Mouse (Mus musculus): Measurements from ENCODE around the gene Robo4.
A peak's percentile ranks its signal among the peaks of the same experiment; 100 is the strongest.

The Robo4 gene

GRCm38 (mm10) chr9:37401802-37402201, at the start of gene Robo4:
Gene Robo4, plus strand, starts transcription at chr9:37401897.
- no peak for DNase-seq (ENCODE audit: low spot score in 2 of 2)

DNA sequence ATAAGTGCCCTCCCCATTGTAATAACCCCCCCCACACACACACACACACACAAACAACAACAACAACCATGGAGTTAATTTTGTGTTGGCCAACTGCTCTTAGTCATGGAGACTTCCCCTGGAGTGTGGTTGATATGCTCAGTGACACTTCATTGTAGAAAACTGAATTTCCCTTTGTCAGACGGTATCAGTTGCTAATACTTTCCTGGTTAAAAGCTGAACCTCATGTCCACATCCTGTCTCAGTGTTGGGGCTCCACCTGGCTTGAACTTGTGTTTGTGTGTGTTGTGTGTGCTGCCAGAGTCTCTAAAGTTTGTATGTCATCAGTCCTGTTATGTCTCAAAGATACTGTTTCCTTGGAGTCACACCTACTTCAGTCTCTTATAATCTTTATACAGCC, 47.2 kb upstream of the Robo4 start:
- no peak for DNase-seq (ENCODE audit: low spot score in 2 of 2)

DNA sequence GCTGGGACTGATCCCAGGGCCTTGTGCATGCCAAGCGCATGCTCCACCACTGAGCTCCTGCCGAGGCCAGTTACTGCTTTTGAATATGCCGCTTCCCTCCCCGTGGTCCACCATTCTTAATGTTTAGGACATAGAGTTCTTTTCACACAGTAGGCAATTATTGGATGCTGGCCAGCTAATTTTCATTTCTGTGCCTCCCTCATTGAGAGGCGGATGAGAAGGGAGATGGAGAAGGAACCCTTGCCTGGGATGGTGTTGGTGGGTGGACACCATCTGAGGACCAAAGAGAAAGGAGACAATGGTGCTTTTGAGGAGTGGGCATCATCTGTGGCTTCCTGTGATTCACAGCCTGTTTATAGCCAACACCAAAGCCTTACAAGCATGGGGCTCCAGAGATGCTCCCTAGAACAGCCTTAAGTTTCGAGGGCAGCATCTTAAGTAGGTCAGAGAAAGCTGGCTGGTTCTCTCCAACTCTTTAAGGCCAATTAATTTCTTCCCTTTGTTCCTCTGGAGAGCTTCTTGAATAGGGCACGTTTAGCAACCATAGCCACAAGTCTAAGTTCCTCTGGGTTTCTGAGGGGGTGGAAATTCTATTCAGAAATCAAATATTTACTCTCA, 42.9 kb upstream of the Robo4 start:
- peak; percentile 39 to 46 for DNase-seq (ENCODE audit: low spot score in 2 of 2)

GRCm38 (mm10) chr9:37359331-37360220, 42.1 kb upstream of the Robo4 start:
- DNase-seq (ENCODE audit: low spot score in 2 of 2): peak; percentile 48 to 72

GRCm38 (mm10) chr9:37362084-37362483, 39.6 kb upstream of the Robo4 start:
- DNase-seq (ENCODE audit: low spot score in 2 of 2): no peak

- DNase-seq (ENCODE audit: low spot score in 2 of 2): no peak
Observed at GRCm38 (mm10) chr9:37362881-37363280, 38.8 kb upstream of the Robo4 start.

- no peak for DNase-seq (ENCODE audit: low spot score in 2 of 2)
Observed at GRCm38 (mm10) chr9:37363551-37363950, 38.1 kb upstream of the Robo4 start.

GRCm38 (mm10) chr9:37364392-37364791, 37.3 kb upstream of the Robo4 start:
- DNase-seq (ENCODE audit: low spot score in 2 of 2): no peak

GRCm38 (mm10) chr9:37365706-37366105, 36.0 kb upstream of the Robo4 start:
- no peak for DNase-seq (ENCODE audit: low spot score in 2 of 2)

GRCm38 (mm10) chr9:37367301-37368080, 34.2 kb upstream of the Robo4 start, which contains the start of gene Hepacam:
Gene Hepacam, plus strand, starts transcription at chr9:37367351.
- peak; percentile 22 to 45 for DNase-seq (ENCODE audit: low spot score in 2 of 2)

DNA sequence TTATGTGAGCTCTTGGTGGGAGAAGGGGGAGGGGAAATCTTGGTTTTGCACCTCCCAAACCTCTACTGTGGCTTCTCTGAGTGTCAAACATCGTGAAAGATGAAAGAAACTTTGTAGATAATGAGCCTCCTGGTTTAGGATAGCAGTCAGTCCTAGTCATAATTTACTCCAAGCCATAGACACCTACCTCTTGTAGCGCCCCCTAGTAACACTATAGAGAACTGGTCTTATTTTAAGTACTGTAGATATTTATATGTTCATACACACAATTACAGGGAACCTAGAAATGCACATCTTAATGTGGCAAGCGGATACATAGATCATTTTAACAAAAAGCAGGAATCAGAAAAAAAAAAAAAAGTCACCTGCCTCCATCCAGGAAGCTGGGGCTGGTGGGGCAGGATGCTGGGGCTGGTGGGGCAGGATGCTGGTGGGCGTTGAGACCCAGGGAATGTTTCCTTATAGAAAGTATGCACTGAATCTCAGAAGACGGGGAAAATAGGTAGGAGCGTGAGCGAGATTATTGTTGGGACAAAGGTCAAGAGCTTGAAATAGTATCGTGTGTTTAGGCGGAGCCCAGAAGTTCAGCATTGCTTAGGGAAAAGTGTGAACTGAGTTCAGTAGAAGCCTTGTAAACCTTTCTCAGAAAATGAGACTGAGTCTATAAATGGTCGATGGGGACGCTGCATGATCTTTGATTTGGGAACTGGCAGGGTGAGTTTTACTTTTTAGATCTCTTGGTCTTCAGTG, 33.4 kb upstream of the Robo4 start:
- no peak for DNase-seq (ENCODE audit: low spot score in 2 of 2)

GRCm38 (mm10) chr9:37368860-37369259, 32.8 kb upstream of the Robo4 start:
- no peak for DNase-seq (ENCODE audit: low spot score in 2 of 2)

- no peak for DNase-seq (ENCODE audit: low spot score in 2 of 2)
Observed at GRCm38 (mm10) chr9:37371232-37371801, 30.4 kb upstream of the Robo4 start.

DNA sequence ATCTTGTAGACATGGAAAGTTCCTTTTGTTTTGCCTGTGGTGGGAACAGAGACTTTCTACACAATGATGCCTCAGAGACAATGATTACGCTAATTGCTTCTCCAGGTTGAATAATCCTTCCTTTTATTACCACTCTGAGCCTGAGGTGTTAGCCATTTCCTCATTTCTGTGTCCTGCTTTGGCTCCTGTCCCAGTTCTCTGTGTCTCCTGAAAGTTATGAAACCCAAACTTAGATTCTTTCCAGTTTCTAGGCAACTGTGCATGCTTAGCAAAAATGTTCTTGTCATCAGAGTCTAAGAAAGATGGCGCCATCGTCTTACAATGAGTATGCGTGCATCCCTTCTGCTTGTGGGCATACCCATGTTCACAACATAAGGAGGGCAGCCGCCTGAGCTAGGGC, 26.0 kb upstream of the Robo4 start:
- no peak for DNase-seq (ENCODE audit: low spot score in 2 of 2)

DNA sequence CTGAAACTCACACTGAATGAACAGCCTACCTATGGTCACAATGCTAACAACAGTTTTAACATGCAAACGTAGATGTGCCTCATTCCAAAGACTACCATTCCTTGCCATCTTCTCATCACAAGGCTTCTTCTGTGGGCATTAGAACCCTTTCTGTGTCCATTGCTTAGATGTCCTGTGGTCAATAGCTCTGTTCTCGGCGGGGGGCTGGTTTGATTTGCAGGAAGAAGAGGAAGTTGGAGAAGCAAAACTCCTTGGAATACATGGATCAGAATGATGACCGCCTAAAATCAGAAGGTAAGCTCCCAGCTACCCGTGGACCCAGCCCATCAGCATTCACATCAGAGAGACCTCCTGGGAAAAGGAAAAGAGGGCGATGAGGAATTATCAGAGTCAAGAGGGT, 18.5 kb upstream of the Robo4 start:
- no peak for DNase-seq (ENCODE audit: low spot score in 2 of 2)

- no peak for DNase-seq (ENCODE audit: low spot score in 2 of 2)
Observed at GRCm38 (mm10) chr9:37384284-37385182, 17.2 kb upstream of the Robo4 start.

- no peak for DNase-seq (ENCODE audit: low spot score in 2 of 2)
Observed at GRCm38 (mm10) chr9:37390891-37391290, 10.8 kb upstream of the Robo4 start.

DNA sequence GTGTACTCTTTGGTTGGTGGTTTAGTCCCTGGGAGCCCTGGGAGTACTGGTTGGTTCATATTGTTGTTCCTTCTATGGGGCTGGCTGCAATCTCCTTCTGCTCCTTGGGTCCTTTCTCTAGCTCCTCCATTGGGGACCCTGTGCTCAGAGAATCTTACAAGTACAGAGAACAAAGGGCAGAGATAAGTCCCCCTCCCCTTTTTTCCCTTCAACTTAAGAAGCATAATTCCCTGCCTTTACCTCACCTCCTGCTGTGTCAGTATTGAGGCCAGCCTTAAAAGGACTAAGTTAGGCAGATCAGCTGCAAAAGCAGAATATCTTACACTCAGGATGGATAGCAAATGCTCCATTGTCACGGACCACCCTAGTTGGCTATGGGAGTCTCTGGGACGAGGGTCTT, 9.6 kb upstream of the Robo4 start:
- DNase-seq (ENCODE audit: low spot score in 2 of 2): no peak

GRCm38 (mm10) chr9:37393482-37394131, 8.1 kb upstream of the Robo4 start:
- DNase-seq (ENCODE audit: low spot score in 2 of 2): no peak

GRCm38 (mm10) chr9:37400585-37400984, 1.1 kb upstream of the Robo4 start:
- DNase-seq (ENCODE audit: low spot score in 2 of 2): no peak
